Mouse (Mus musculus) hindbrain, embryonic 13.5 days (tissue): ENCODE results near the gene Arhgap27. TPM values are rescaled to one million over a fixed set of nuclear protein-coding genes. Genes with fewer than 3 reads are reported as not detected.

ENCODE experiments used
- ATAC-seq: fragments of 200-750 bp; cut with Nextera tagmentation; 2 replicates; pipeline ENCODE4 v1.8.0; 2017; ENCODE audit warnings: moderate TSS enrichment; ENCODE audit not compliant: low FRiP score
- H3K27ac ChIP-seq: fragments of 300-500 bp; sonication (generic); 2 replicates; pipeline ENCODE4 v1.5.1; 2015; ENCODE audit warnings: inconsistent platforms, mild to moderate bottlenecking, moderate library complexity
- H3K27me3 ChIP-seq: fragments of 300-500 bp; sonication (generic); 2 replicates; pipeline ENCODE4 v1.6.1; 2015; ENCODE audit warnings: mild to moderate bottlenecking, inconsistent platforms
- H3K36me3 ChIP-seq: fragments of 300-500 bp; sonication (generic); 2 replicates; pipeline ENCODE4 v1.6.1; 2015; ENCODE audit warnings: mild to moderate bottlenecking, inconsistent platforms
- H3K4me1 ChIP-seq: fragments of 300-500 bp; sonication (generic); replicated peaks from 2 replicates; pipeline ENCODE4 v1.6.1; 2015; ENCODE audit warnings: inconsistent platforms
- H3K4me2 ChIP-seq: fragments of 300-500 bp; sonication (generic); 2 replicates; pipeline ENCODE4 v1.6.1; 2015; ENCODE audit warnings: inconsistent platforms, mild to moderate bottlenecking, moderate library complexity
- H3K4me3 ChIP-seq: fragments of 300-500 bp; sonication (generic); 2 replicates; pipeline ENCODE4 v1.5.1; 2015; ENCODE audit warnings: mild to moderate bottlenecking, inconsistent platforms
- H3K9ac ChIP-seq: fragments of 300-500 bp; sonication (generic); 2 replicates; pipeline ENCODE4 v1.6.1; 2015; ENCODE audit warnings: mild to moderate bottlenecking, inconsistent platforms
- H3K9me3 ChIP-seq: fragments of 300-500 bp; sonication (generic); 2 replicates; pipeline ENCODE4 v1.6.1; 2016; ENCODE audit warnings: inconsistent platforms
- WGBS: fragments of 180-500 bp; shearing (Covaris S2); methylation state at CpG from one replicate; pipeline ENCODE4 v1.1.7; 2015; 5-methylcytosine and 5-hydroxymethylcytosine counted together
- polyA plus RNA-seq: library from polyadenylated mRNA; unstranded; fragments of >200 nt; fragmentation: Nextera tagmentation; extraction: Ambion mirVana; gene quantifications from 2 replicates; pipeline ENCODE4 v1.2.1, GENCODE M21; 2015

Arhgap27 gene
- polyA plus RNA-seq, 1 experiment from 2014 or later: 3.4 TPM

GRCm38 (mm10) chr11:103338671-103339070, 24.8 kb downstream of the Arhgap27 start:
- Histone ChIP-seq H3K4me1 (peaks cover 13% of the 10 kb centered on the region), H3K4me3 (no peak overlapping the region), H3K27me3 (peaks cover 34% of the 10 kb centered on the region), H3K36me3 (no peaks in the 10 kb centered on the region), H3K9ac (no peak overlapping the region), H3K4me2 (no peak overlapping the region), H3K27ac (no peak overlapping the region), H3K9me3 (no peaks in the 10 kb centered on the region)
- ATAC-seq: no peak
- 91% methylated on average over 6 of the region's 6 CpGs for WGBS

GRCm38 (mm10) chr11:103338119-103338518, 25.4 kb downstream of the Arhgap27 start:
- H3K9me3 ChIP-seq: no peaks in the 10 kb centered on the region
- H3K27me3 ChIP-seq: peaks cover 39% of the 10 kb centered on the region
- no peak overlapping the region for H3K9ac ChIP-seq
- H3K4me3 ChIP-seq: no peak overlapping the region
- H3K4me1 ChIP-seq: peaks cover 19% of the 10 kb centered on the region
- H3K27ac ChIP-seq: no peak overlapping the region
- H3K36me3 ChIP-seq: no peaks in the 10 kb centered on the region
- 88% methylated on average over 7 of the region's 7 CpGs for WGBS
- ATAC-seq: no peak
- no peak overlapping the region for H3K4me2 ChIP-seq

- Histone ChIP-seq H3K27ac (no peak overlapping the region), H3K36me3 (no peaks in the 10 kb centered on the region), H3K4me2 (no peak overlapping the region), H3K4me3 (no peak overlapping the region), H3K9ac (no peak overlapping the region), H3K4me1 (peaks cover 28% of the 10 kb centered on the region), H3K27me3 (peaks cover 49% of the 10 kb centered on the region), H3K9me3 (no peaks in the 10 kb centered on the region)
- 92% methylated on average over 2 of the region's 2 CpGs for WGBS
- ATAC-seq: no peak
These were observed 26.3 kb downstream of the Arhgap27 start for GRCm38 (mm10) chr11:103337180-103337579.

- ATAC-seq: no peak
- H3K9ac ChIP-seq: no peak overlapping the region
- peaks cover 29% of the 10 kb centered on the region for H3K4me1 ChIP-seq
- no peaks in the 10 kb centered on the region for H3K36me3 ChIP-seq
- H3K27me3 ChIP-seq: peaks cover 52% of the 10 kb centered on the region
- no peaks in the 10 kb centered on the region for H3K9me3 ChIP-seq
- WGBS: 92% methylated on average over 5 of the region's 5 CpGs
- H3K4me2 ChIP-seq: no peak overlapping the region
- H3K27ac ChIP-seq: no peak overlapping the region
- H3K4me3 ChIP-seq: no peak overlapping the region
These were observed 27.9 kb downstream of the Arhgap27 start for GRCm38 (mm10) chr11:103335561-103335960.

GRCm38 (mm10) chr11:103334925-103335324, 28.6 kb downstream of the Arhgap27 start:
- no peak for ATAC-seq
- no peak overlapping the region for H3K27ac ChIP-seq
- peaks cover 49% of the 10 kb centered on the region for H3K27me3 ChIP-seq
- 84% methylated on average over 9 of the region's 9 CpGs for WGBS
- no peaks in the 10 kb centered on the region for H3K9me3 ChIP-seq
- no peak overlapping the region for H3K9ac ChIP-seq
- H3K36me3 ChIP-seq: no peaks in the 10 kb centered on the region
- peaks cover 27% of the 10 kb centered on the region for H3K4me1 ChIP-seq
- H3K4me2 ChIP-seq: no peak overlapping the region
- H3K4me3 ChIP-seq: no peak overlapping the region

GRCm38 (mm10) chr11:103333719-103334398, 29.6 kb downstream of the Arhgap27 start:
- Histone ChIP-seq H3K4me2 (peak overlapping the region; percentile 52), H3K9ac (peak overlapping the region; percentile 60), H3K27me3 (peaks cover 40% of the 10 kb centered on the region), H3K27ac (no peak overlapping the region), H3K36me3 (no peaks in the 10 kb centered on the region), H3K9me3 (no peaks in the 10 kb centered on the region), H3K4me1 (peaks cover 22% of the 10 kb centered on the region), H3K4me3 (peak overlapping the region; percentile 33)
- peak; percentile 55 for ATAC-seq
- WGBS: 14% methylated on average over 40 of the region's 40 CpGs

- H3K4me1 ChIP-seq: peaks cover 22% of the 10 kb centered on the region
- H3K36me3 ChIP-seq: no peaks in the 10 kb centered on the region
- peak overlapping the region; percentile 33 for H3K4me3 ChIP-seq
- peak; percentile 40 for ATAC-seq
- H3K9ac ChIP-seq: peak overlapping the region; percentile 60
- H3K9me3 ChIP-seq: no peaks in the 10 kb centered on the region
- 26% methylated on average over 34 of the region's 34 CpGs for WGBS
- H3K27ac ChIP-seq: no peak overlapping the region
- H3K4me2 ChIP-seq: peak overlapping the region; percentile 52
- peaks cover 40% of the 10 kb centered on the region for H3K27me3 ChIP-seq
These were observed 30.4 kb downstream of the Arhgap27 start for GRCm38 (mm10) chr11:103332890-103333651.

- Histone ChIP-seq H3K27ac (no peak overlapping the region), H3K27me3 (peaks cover 44% of the 10 kb centered on the region), H3K9ac (peak overlapping the region; percentile 60; the same call in 1 of the 2 replicates), H3K4me3 (peak overlapping the region; percentile 33), H3K4me2 (peak overlapping the region; percentile 52), H3K36me3 (no peaks in the 10 kb centered on the region), H3K9me3 (no peaks in the 10 kb centered on the region), H3K4me1 (peaks cover 22% of the 10 kb centered on the region)
- WGBS: 25% methylated on average over 18 of the region's 18 CpGs
- peak; percentile 21 for ATAC-seq
These were observed 31.2 kb downstream of the Arhgap27 start for GRCm38 (mm10) chr11:103332186-103332889.

- peaks cover 22% of the 10 kb centered on the region for H3K4me1 ChIP-seq
- 0 out of 2 replicates have a peak overlapping the region, but pooled peaks have one; percentile 8 for H3K9ac ChIP-seq
- H3K4me2 ChIP-seq: no peak overlapping the region
- no peak overlapping the region for H3K4me3 ChIP-seq
- no peak for ATAC-seq
- no peaks in the 10 kb centered on the region for H3K9me3 ChIP-seq
- no peak overlapping the region for H3K27ac ChIP-seq
- WGBS: 94% methylated on average over 10 of the region's 10 CpGs
- no peaks in the 10 kb centered on the region for H3K36me3 ChIP-seq
- peaks cover 42% of the 10 kb centered on the region for H3K27me3 ChIP-seq
These were observed 31.8 kb downstream of the Arhgap27 start for GRCm38 (mm10) chr11:103331502-103332185.

GRCm38 (mm10) chr11:103330651-103331319, 32.7 kb downstream of the Arhgap27 start:
- H3K4me2 ChIP-seq: no peak overlapping the region
- 62% methylated on average over 7 of the region's 7 CpGs for WGBS
- no peak overlapping the region for H3K4me3 ChIP-seq
- H3K27ac ChIP-seq: no peak overlapping the region
- no peaks in the 10 kb centered on the region for H3K9me3 ChIP-seq
- H3K36me3 ChIP-seq: no peaks in the 10 kb centered on the region
- no peak overlapping the region for H3K9ac ChIP-seq
- H3K27me3 ChIP-seq: peaks cover 41% of the 10 kb centered on the region
- no peak for ATAC-seq
- peaks cover 22% of the 10 kb centered on the region for H3K4me1 ChIP-seq

- no peak overlapping the region for H3K9ac ChIP-seq
- H3K27ac ChIP-seq: no peak overlapping the region
- no peaks in the 10 kb centered on the region for H3K36me3 ChIP-seq
- no peak for ATAC-seq
- 0 out of 2 replicates have a peak, but pooled peaks cover 2% of the 10 kb centered on the region for H3K4me1 ChIP-seq
- H3K9me3 ChIP-seq: no peaks in the 10 kb centered on the region
- no peak overlapping the region for H3K4me2 ChIP-seq
- peaks cover 8% of the 10 kb centered on the region for H3K27me3 ChIP-seq
- H3K4me3 ChIP-seq: no peak overlapping the region
- 13% methylated on average over 5 of the region's 5 CpGs for WGBS
These were observed 36.5 kb downstream of the Arhgap27 start for GRCm38 (mm10) chr11:103326950-103327349.
